Mouse (Mus musculus) neural tube, embryonic 14.5 days (tissue): Measurements from ENCODE around the gene Polr2l. TPM values are rescaled to one million over a fixed set of nuclear protein-coding genes. Genes with fewer than 3 reads are reported as not detected.

Experiments
- ATAC-seq: fragments of 200-750 bp; cut with Nextera tagmentation; 2 replicates; pipeline ENCODE4 v1.8.0; 2017; ENCODE audit warnings: low read depth, mild to moderate bottlenecking, moderate TSS enrichment, moderate library complexity
- H3K27ac ChIP-seq: fragments of 300-500 bp; sonication (generic); 2 replicates; pipeline ENCODE4 v1.5.1; 2014; ENCODE audit warnings: low read depth, mild to moderate bottlenecking, control low read depth, low read length, moderate library complexity, mixed read lengths
- H3K27me3 ChIP-seq: fragments of 300-500 bp; sonication (generic); 2 replicates; pipeline ENCODE4 v1.6.1; 2014; ENCODE audit warnings: low read length; ENCODE audit not compliant: control insufficient read depth, insufficient read depth
- H3K36me3 ChIP-seq: fragments of 300-500 bp; sonication (generic); 2 replicates; pipeline ENCODE4 v1.6.1; 2014; ENCODE audit warnings: low read length, mixed read lengths; ENCODE audit not compliant: control insufficient read depth, insufficient read depth
- H3K4me1 ChIP-seq: fragments of 300-500 bp; sonication (generic); 2 replicates; pipeline ENCODE4 v1.6.1; 2014; ENCODE audit warnings: low read length; ENCODE audit not compliant: control insufficient read depth, insufficient read depth
- H3K4me2 ChIP-seq: fragments of 300-500 bp; sonication (generic); 2 replicates; pipeline ENCODE4 v1.6.1; 2014; ENCODE audit warnings: mild to moderate bottlenecking, low read depth, low read length, control low read depth
- H3K4me3 ChIP-seq: fragments of 300-500 bp; sonication (generic); 2 replicates; pipeline ENCODE4 v1.5.1; 2014; ENCODE audit warnings: low read depth, low read length, control low read depth, mixed read lengths
- H3K9ac ChIP-seq: fragments of 300-500 bp; sonication (generic); replicated peaks from 2 replicates; pipeline ENCODE4 v1.6.1; 2014; ENCODE audit warnings: low read depth, mild to moderate bottlenecking, control low read depth, low read length, mixed read lengths
- H3K9me3 ChIP-seq: fragments of 300-500 bp; sonication (generic); 2 replicates; pipeline ENCODE4 v1.6.1; 2016; ENCODE audit warnings: low read length; ENCODE audit not compliant: control insufficient read depth
- WGBS: fragments of 180-500 bp; shearing (Covaris S2); extraction: QIAGEN DNeasy Blood & Tissue Kit; methylation state at CpG from one replicate; pipeline ENCODE4 v1.1.7; 2014; 5-methylcytosine and 5-hydroxymethylcytosine counted together
- polyA plus RNA-seq: library from polyadenylated mRNA; unstranded; fragments of >200 nt; fragmentation: Nextera tagmentation; extraction: Ambion mirVana; gene quantifications from 2 replicates; pipeline ENCODE4 v1.2.1, GENCODE M21; 2014

The Polr2l gene
- polyA plus RNA-seq, 1 experiment from 2014 or later, result 87.3 TPM

DNA sequence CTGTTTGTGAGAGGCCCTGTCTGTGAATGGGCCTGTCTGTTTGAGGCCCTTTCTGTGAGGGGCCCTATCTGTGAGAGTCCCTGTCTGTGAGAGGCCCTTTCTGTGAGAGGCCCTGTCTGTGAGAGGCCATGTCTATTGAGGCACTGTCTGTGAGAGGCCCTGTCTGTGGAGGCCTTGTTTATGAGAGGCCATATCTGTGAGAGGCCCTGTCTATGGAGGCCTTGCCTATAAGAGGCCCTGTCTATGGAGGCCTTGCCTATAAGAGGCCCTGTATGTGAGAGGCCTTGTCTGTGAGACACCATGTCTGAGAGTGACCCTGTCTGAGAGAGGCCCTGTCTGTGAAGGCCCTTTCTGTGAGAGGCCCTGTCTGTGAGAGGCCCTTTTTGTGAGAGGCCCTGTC is 33.2 kb upstream of the Polr2l start:
- no peaks in the 10 kb centered on the region for H3K9me3 ChIP-seq
- H3K4me2 ChIP-seq, result no peak overlapping the region
- no peaks in the 10 kb centered on the region for H3K27me3 ChIP-seq
- no peak overlapping the region for H3K27ac ChIP-seq
- ATAC-seq, result no peak
- H3K9ac ChIP-seq, result no peak overlapping the region
- H3K36me3 ChIP-seq, result peaks cover 4% of the 10 kb centered on the region; the same call in 1 of the 2 replicates
- no peaks in the 10 kb centered on the region for H3K4me1 ChIP-seq
- H3K4me3 ChIP-seq, result no peak overlapping the region

DNA sequence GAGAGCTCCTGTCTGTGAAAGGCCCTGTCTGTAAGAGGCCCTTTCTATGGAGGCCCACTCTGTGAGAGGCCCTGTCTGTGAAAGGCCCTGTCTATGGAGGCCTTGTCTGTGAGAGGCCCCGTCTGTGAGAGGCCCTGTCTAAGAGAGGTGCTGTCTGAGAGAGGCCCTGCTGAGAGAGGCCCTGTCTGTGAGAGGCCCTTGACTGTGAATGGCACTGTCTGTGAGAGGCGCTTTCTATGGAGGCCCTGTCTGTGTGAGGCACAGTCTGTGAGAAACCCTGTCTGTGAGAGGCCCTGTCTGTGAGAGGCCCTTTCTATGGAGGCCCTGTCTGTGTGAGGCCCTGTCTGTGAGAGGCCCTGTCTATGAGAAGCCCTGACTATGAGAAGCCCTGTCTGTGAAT is 31.3 kb upstream of the Polr2l start:
- Histone ChIP-seq H3K4me3 (no peak overlapping the region), H3K4me1 (no peaks in the 10 kb centered on the region), H3K36me3 (peaks cover 15% of the 10 kb centered on the region), H3K9me3 (no peaks in the 10 kb centered on the region), H3K4me2 (no peak overlapping the region), H3K27ac (no peak overlapping the region), H3K9ac (no peak overlapping the region), H3K27me3 (no peaks in the 10 kb centered on the region)
- ATAC-seq, result no peak
- 83% methylated on average over 2 of the region's 2 CpGs for WGBS

DNA sequence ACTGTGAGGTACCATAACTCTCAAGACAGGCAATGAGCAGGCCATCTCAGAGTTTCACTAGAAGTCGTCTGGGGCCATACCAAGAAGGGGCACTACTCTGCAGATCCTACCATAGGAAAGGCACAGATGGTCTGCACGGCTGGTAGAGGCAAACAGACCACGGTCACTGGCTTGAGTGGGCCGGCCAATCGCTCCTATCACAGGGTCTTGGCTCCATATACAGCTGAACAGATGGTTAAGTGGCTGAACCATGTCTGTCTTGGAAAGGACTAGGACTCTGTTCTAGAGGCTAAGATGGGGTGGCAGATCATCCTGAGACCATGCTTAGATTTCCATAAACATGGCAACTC is 27.6 kb upstream of the Polr2l start:
- WGBS, result 90% methylated on average over 5 of the region's 5 CpGs
- peaks cover 18% of the 10 kb centered on the region for H3K36me3 ChIP-seq
- H3K9ac ChIP-seq, result no peak overlapping the region
- no peaks in the 10 kb centered on the region for H3K9me3 ChIP-seq
- H3K4me3 ChIP-seq, result no peak overlapping the region
- no peak for ATAC-seq
- H3K4me2 ChIP-seq, result no peak overlapping the region
- H3K27ac ChIP-seq, result no peak overlapping the region
- no peaks in the 10 kb centered on the region for H3K27me3 ChIP-seq
- no peaks in the 10 kb centered on the region for H3K4me1 ChIP-seq

DNA sequence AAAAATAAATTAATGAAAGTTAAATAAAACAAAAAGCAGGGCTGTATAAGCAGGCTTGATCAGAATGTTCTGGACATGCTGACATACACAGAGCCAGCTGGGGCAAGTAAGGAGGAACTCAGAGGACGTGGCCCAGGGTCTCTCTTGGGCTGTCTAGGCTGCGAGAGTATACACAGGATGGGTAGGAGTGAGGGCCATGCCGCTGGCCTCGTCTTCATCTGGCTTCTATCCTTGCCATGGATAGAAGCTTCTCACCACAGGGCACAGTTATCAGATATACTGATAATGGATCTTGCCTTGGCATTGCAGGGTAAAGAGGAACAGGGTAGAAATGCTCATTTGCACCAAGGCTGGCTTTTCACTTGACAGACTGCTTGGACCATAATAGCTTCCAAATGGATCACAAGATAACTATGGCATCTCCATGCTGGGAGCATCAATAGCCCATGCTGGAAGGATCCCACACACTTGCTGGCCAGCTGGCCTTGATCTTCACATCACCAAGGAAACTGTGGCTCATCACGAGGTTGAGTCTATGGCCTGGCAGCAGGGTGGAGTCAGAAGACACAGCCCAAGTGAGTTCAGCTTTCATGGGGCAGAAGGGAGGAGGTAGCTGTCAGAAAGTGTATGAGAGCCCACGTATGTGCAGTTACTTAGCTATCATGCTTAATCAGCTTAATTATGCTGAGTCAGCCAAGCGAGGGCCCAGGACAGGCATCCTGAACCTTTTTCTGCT is 27.1 kb upstream of the Polr2l start:
- WGBS, result 94% methylated on average over 7 of the region's 7 CpGs
- Histone ChIP-seq H3K27me3 (no peaks in the 10 kb centered on the region), H3K9ac (no peak overlapping the region), H3K27ac (no peak overlapping the region), H3K4me3 (no peak overlapping the region), H3K4me2 (no peak overlapping the region), H3K36me3 (peaks cover 18% of the 10 kb centered on the region), H3K9me3 (no peaks in the 10 kb centered on the region), H3K4me1 (no peaks in the 10 kb centered on the region)
- ATAC-seq, result no peak

DNA sequence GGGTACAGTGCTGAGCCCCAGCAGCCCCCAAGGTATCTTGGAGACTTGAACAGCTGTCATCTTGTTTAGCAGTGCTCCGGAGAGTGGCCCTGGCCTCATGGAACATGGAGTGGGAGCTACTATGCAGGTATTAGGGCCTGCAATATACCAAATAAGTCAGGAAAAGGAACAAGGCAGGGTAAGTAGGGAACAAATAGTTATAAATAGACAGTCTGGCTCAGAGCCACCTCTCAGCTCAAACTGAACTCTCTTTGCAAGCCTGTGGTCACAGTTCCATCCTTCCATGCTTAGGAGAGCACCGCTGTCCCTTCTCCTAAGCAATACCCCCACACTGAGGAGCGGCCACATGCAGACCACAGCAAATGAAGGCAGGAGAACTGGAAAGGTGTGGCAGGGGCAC is 22.7 kb upstream of the Polr2l start:
- H3K27me3 ChIP-seq, result no peaks in the 10 kb centered on the region
- no peaks in the 10 kb centered on the region for H3K9me3 ChIP-seq
- H3K4me1 ChIP-seq, result no peaks in the 10 kb centered on the region
- H3K9ac ChIP-seq, result no peak overlapping the region
- no peak overlapping the region for H3K4me3 ChIP-seq
- no peak for ATAC-seq
- peaks cover 15% of the 10 kb centered on the region for H3K36me3 ChIP-seq
- no peak overlapping the region for H3K4me2 ChIP-seq
- 91% methylated on average over 3 of the region's 3 CpGs for WGBS
- H3K27ac ChIP-seq, result no peak overlapping the region

DNA sequence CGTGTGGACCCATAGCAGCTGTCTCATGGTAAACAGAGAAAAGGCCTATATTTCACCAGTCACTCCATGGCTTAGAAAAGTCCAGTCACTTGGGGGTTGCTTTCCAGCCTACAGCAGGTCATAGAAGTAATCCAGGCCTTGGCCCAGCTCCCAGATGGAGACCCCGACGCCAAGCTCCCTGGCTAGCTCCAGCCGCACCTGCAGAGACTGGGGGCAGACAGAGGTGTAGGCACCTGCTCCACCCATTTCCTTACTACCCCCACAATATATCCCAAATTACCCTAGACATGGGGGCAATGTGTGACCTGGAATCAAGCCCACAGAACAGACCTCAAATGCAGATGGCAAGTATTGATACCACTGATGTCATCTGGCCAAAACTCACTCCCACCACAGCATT is 21.0 kb upstream of the Polr2l start:
- ATAC-seq, result no peak
- no peaks in the 10 kb centered on the region for H3K9me3 ChIP-seq
- no peaks in the 10 kb centered on the region for H3K4me1 ChIP-seq
- no peaks in the 10 kb centered on the region for H3K27me3 ChIP-seq
- H3K4me2 ChIP-seq, result no peak overlapping the region
- no peak overlapping the region for H3K9ac ChIP-seq
- 87% methylated on average over 4 of the region's 4 CpGs for WGBS
- H3K36me3 ChIP-seq, result peaks cover 7% of the 10 kb centered on the region; the same call in 1 of the 2 replicates
- no peak overlapping the region for H3K27ac ChIP-seq
- no peak overlapping the region for H3K4me3 ChIP-seq

DNA sequence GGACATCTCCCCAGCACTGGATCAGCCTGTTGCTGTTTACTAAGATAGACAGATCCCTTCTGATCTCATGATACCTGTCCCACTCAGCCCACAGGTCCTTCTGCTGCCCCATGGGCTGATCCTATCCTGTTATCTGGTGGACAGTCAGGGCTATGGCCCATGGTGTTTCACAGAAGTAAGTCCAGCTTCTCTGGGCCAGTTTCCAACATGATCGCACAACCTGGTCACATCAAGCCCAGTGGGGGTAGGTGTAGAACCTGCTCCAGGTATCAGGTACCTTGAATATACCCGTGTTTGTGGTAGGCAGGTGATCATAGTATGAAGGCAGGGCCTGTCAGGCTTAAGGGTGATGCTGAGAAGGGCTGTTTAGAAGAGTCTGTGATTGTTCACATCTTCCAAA is 20.4 kb upstream of the Polr2l start:
- Histone ChIP-seq H3K9me3 (no peaks in the 10 kb centered on the region), H3K27me3 (no peaks in the 10 kb centered on the region), H3K4me1 (no peaks in the 10 kb centered on the region), H3K9ac (no peak overlapping the region), H3K36me3 (peaks cover 7% of the 10 kb centered on the region; the same call in 1 of the 2 replicates), H3K27ac (no peak overlapping the region), H3K4me3 (no peak overlapping the region), H3K4me2 (no peak overlapping the region)
- no peak for ATAC-seq
- WGBS, result 95% methylated on average over 2 of the region's 2 CpGs

DNA sequence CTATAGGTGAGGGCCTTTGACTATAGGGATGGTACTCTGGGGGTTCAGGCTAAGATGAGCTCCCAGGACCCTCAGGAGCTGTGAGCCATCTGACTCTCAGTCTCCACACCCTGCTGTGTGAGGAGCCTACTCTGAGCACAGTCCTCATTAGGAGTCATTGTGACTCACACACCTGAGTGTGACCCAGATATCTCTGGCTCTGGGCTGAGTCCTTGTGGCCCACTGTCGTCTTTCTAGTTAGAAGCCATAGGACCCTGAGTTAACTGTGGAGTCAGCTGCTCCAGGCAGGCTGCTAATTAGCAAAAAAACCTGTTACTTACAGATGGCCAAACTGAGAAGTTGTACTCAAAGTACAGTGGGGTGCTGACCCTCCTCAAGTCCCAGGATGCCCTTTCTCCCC is 18.8 kb upstream of the Polr2l start:
- no peaks in the 10 kb centered on the region for H3K27me3 ChIP-seq
- no peak overlapping the region for H3K4me3 ChIP-seq
- 85% methylated on average over 1 of the region's 1 CpGs for WGBS
- ATAC-seq, result no peak
- no peak overlapping the region for H3K9ac ChIP-seq
- no peak overlapping the region for H3K27ac ChIP-seq
- H3K4me2 ChIP-seq, result no peak overlapping the region
- H3K4me1 ChIP-seq, result no peaks in the 10 kb centered on the region
- H3K9me3 ChIP-seq, result no peaks in the 10 kb centered on the region
- no peaks in the 10 kb centered on the region for H3K36me3 ChIP-seq

DNA sequence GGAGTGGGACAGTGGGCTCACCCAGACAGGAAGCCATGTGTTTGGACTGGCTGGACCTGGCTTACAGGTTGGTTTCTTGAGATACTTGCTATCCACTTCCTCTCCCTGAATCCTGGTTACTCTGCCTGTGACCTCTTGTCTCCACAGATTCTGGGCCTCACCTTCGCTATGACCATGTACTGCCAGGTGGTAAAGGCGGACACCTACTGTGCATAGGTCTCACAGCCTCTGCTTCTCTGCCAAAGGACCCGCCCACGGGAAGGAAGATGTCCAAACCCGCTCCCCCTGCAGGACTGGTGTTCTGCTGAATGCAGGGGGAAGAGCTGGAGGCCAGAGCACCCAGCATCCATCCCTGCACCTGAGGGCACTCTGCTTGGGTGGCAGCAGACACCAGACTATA is 17.8 kb upstream of the Polr2l start:
- H3K9ac ChIP-seq, result no peak overlapping the region
- H3K36me3 ChIP-seq, result no peaks in the 10 kb centered on the region
- no peak overlapping the region for H3K4me3 ChIP-seq
- ATAC-seq, result no peak
- H3K27me3 ChIP-seq, result no peaks in the 10 kb centered on the region
- WGBS, result 88% methylated on average over 5 of the region's 5 CpGs
- no peak overlapping the region for H3K27ac ChIP-seq
- no peaks in the 10 kb centered on the region for H3K4me1 ChIP-seq
- no peak overlapping the region for H3K4me2 ChIP-seq
- no peaks in the 10 kb centered on the region for H3K9me3 ChIP-seq
